Mouse (Mus musculus): ENCODE results near the gene Traf3ip1. TPM values are rescaled to one million over a fixed set of nuclear protein-coding genes. Genes with fewer than 3 reads are reported as not detected.
"Not testable (repeated sequence)": the region's sequence is repeated elsewhere in the genome, so short reads cannot be mapped to it uniquely, and the experiment has no call there.

Traf3ip1 gene
- total RNA-seq, 1 experiment from 2014 or later, result 6.9 TPM

DNA sequence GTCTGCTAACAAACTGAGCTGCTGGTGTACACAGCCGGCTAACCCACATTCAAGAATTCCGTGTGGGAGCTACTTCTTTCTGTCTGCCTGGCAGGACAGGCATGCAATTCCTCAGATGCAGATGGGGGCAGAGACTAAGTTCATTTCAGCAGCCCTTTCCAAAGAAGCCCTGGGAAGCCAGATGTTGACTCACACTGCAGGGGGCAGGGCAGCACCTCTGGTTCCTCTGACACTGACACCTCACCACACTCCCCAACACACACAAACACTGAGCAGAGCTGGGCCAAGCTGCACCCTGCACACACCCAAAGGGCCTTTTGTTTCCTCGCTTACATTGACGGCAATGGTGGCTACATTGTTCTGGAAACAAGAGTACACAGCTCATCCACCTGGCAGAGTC, 33.9 kb upstream of the Traf3ip1 start:
- ATAC-seq (replicated peaks in 1 of 2; ENCODE audit: insufficient read depth in 1 of 2, low FRiP score in 2 of 2, low TSS enrichment in 1 of 2, low read depth in 1 of 2, poor library complexity in 2 of 2, severe bottlenecking in 2 of 2), result no peak

- no peak for ATAC-seq (replicated peaks in 1 of 2; ENCODE audit: insufficient read depth in 1 of 2, low FRiP score in 2 of 2, low TSS enrichment in 1 of 2, low read depth in 1 of 2, poor library complexity in 2 of 2, severe bottlenecking in 2 of 2)
These were observed 31.0 kb upstream of the Traf3ip1 start for GRCm38 (mm10) chr1:91463336-91463995.

- no peak for ATAC-seq (replicated peaks in 1 of 2; ENCODE audit: insufficient read depth in 1 of 2, low FRiP score in 2 of 2, low TSS enrichment in 1 of 2, low read depth in 1 of 2, poor library complexity in 2 of 2, severe bottlenecking in 2 of 2)
These were observed 30.0 kb upstream of the Traf3ip1 start for GRCm38 (mm10) chr1:91464436-91464835.

DNA sequence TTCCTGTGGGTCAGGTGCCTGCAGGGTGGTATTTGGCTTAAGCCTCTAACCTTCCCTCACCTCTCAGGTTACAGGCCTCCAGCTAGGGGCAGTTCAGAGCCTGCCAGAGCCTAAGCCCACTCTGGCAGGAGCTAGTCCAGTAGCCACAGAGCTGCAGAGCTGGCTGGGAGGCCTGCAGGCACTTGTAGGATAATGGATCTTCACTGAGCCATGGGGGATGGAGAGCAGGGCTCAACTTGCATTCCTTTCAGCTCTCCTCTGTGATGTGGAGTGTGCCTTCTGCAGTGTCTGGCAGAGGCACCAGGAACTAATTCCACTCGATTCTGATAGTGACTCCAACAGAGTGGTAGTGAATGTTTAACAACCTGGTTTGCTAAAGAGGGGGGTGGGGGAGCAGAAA, 29.2 kb upstream of the Traf3ip1 start:
- ATAC-seq (replicated peaks in 1 of 2; ENCODE audit: insufficient read depth in 1 of 2, low FRiP score in 2 of 2, low TSS enrichment in 1 of 2, low read depth in 1 of 2, poor library complexity in 2 of 2, severe bottlenecking in 2 of 2), result no peak

DNA sequence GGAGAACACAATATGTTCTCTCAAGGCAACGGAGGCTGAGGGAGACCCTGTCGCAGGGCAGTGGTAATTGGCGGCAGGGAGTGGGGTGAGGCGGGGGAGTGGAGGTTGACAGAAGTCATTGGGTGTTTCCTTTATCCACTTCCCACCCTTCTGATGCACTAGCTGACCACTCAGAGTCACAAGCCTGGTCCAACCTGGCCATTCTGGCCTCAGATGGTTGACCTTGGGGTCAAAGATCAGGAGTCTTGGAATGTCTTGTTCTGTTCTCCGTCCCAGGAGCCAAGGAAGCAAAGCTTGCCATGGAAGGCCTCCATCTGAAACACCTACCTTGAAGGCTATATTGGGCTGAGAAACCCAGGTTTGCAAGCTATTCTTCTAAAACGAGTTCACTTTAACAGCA, 28.3 kb upstream of the Traf3ip1 start:
- no peak for ATAC-seq (replicated peaks in 1 of 2; ENCODE audit: insufficient read depth in 1 of 2, low FRiP score in 2 of 2, low TSS enrichment in 1 of 2, low read depth in 1 of 2, poor library complexity in 2 of 2, severe bottlenecking in 2 of 2)

DNA sequence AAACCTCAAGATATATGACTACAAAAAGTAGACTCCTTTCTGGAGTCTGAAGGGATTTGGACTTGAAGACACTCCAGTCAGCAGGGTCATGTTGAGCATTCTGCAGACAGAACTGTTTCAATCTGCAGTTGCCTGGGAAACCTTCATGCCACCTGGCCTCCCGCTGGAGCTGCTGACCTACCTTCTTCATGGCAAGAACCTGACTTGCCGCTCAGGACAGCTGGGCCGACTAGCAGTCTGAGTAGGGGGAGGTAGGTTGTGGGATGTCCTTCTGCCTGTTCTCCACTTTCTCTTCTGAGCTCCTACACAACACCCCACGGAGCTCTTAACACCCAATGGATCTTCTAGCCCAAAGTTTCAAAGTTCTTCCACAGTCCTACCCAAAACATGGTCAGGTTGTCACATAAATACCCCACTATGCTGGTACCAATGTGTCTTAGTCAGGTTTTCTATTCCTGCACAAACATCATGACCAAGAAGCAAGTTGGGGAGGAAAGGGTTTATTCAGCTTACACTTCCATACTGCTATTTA, 24.5 kb upstream of the Traf3ip1 start:
- ATAC-seq (replicated peaks in 1 of 2; ENCODE audit: insufficient read depth in 1 of 2, low FRiP score in 2 of 2, low TSS enrichment in 1 of 2, low read depth in 1 of 2, poor library complexity in 2 of 2, severe bottlenecking in 2 of 2), result no peak

- ATAC-seq (replicated peaks in 1 of 2; ENCODE audit: insufficient read depth in 1 of 2, low FRiP score in 2 of 2, low TSS enrichment in 1 of 2, low read depth in 1 of 2, poor library complexity in 2 of 2, severe bottlenecking in 2 of 2), result not testable (repeated sequence)
These were observed 16.3 kb upstream of the Traf3ip1 start for GRCm38 (mm10) chr1:91478145-91478544.

DNA sequence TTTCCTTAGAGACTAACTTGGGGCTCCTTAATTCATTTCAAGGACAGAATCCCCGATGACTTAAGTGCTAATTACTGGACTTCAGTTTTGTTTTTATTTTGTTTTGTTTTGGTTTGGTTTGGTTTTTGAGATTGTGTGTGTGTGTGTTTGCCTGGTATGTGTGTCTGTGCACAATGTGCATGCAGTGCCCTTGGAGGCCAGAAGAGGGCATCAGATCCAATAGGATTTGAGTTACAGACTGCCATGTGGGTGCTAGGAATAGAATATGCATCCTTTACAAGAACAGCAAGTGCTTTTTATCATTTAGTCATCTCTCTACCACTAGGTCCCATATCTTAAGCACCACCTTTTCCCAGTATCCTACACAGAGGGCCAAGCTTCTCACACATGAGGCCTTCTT, 15.5 kb upstream of the Traf3ip1 start:
- ATAC-seq (replicated peaks in 1 of 2; ENCODE audit: insufficient read depth in 1 of 2, low FRiP score in 2 of 2, low TSS enrichment in 1 of 2, low read depth in 1 of 2, poor library complexity in 2 of 2, severe bottlenecking in 2 of 2), result no peak

GRCm38 (mm10) chr1:91482616-91483211, 11.7 kb upstream of the Traf3ip1 start:
- ATAC-seq (replicated peaks in 1 of 2; ENCODE audit: insufficient read depth in 1 of 2, low FRiP score in 2 of 2, low TSS enrichment in 1 of 2, low read depth in 1 of 2, poor library complexity in 2 of 2, severe bottlenecking in 2 of 2), result no peak

DNA sequence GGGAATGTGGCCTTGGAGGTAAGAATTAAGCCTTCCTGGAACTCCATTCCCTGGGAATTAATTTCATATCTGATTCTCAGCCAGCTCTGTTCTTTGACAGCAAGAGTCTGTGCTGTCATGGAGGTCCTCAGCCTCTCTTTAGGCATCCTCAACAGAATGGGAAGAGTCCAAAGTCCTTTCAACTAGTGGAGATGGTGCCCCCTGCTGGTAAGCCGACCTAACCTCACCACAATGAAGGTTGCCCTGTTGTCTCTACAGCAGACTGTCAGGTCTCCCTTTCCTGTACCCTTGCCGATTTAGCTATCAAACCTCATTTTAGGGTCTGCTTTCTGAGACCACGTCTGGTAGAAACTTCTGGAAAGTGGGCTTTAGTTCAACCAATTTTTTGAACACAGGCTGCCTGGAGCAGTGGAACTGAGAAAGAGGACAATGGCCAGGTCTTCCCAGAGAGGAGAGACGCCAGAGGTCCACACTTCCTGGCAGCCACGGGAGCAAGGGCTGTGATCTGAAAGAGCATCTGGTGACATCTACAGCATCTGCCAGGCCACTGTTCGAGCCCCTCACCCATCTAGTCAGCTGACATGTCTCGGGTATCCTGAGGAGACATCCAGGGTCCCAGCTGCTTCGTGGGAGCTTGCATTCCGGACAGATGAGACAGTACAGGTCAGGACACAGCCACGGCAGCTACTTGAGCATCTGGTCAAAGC, 11.0 kb upstream of the Traf3ip1 start:
- peak; percentile 83 to 92 for ATAC-seq (replicated peaks in 1 of 2; ENCODE audit: insufficient read depth in 1 of 2, low FRiP score in 2 of 2, low TSS enrichment in 1 of 2, low read depth in 1 of 2, poor library complexity in 2 of 2, severe bottlenecking in 2 of 2)

- no peak for ATAC-seq (replicated peaks in 1 of 2; ENCODE audit: insufficient read depth in 1 of 2, low FRiP score in 2 of 2, low TSS enrichment in 1 of 2, low read depth in 1 of 2, poor library complexity in 2 of 2, severe bottlenecking in 2 of 2)
These were observed 10.5 kb upstream of the Traf3ip1 start for GRCm38 (mm10) chr1:91484011-91484346.

DNA sequence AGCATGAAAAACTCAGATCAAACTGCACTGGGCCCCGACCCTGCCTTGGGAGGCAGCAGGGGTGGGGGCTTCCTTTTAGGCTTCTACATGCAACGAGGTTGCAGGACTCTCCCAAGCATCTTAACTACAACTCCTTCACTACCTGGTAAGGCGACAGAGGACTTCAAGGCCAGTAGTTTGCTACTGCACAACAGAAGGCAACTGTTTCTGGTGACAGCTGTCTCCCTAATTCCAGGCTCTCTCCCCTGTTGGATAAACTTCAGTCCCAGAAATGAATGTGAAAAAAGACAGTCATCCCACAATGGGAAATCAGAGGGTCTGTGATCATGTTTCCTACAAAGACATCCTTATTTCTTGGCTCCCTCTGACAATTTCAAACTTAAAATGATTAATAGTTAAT, 9.0 kb upstream of the Traf3ip1 start:
- ATAC-seq (replicated peaks in 1 of 2; ENCODE audit: insufficient read depth in 1 of 2, low FRiP score in 2 of 2, low TSS enrichment in 1 of 2, low read depth in 1 of 2, poor library complexity in 2 of 2, severe bottlenecking in 2 of 2), result no peak

DNA sequence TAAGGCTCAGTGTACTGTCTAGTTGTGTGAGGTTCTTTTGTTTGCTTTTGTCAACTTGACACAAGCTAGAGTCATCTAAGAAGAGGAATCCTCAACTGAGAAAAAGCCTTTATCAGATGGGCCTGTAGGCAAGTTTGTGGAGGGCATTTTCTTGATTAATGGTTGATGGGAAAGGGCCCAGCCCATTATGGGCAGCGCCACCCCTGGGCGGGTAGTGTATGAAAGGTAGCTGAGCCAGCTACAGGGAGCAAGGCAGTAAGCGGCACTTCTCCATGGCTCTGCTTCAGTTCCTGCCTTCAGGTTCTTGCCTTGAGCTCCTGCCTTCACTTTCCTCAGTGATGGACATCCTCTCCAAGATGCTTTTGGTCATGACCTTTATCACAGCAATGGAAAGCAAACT, 8.3 kb upstream of the Traf3ip1 start:
- ATAC-seq (replicated peaks in 1 of 2; ENCODE audit: insufficient read depth in 1 of 2, low FRiP score in 2 of 2, low TSS enrichment in 1 of 2, low read depth in 1 of 2, poor library complexity in 2 of 2, severe bottlenecking in 2 of 2), result no peak

DNA sequence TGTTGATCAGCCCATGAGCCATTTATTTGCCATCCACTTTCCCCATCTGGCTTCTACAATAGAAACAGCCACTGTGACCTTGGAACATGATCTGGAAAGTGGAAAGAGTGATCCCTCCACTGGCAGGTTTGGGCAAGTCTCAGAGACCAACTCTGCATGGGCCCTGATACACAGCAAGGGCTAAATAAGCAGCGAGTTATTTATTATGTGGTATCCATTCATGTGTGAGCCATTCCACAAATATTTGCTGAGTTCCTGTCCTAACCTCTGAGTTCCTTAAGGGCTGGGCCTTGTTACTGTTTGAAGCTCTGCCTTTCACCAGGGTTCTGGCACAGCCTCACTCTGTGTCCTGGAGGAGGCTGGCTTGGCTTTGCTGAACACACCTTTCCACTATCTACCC, 4.1 kb upstream of the Traf3ip1 start:
- no peak for ATAC-seq (replicated peaks in 1 of 2; ENCODE audit: insufficient read depth in 1 of 2, low FRiP score in 2 of 2, low TSS enrichment in 1 of 2, low read depth in 1 of 2, poor library complexity in 2 of 2, severe bottlenecking in 2 of 2)

GRCm38 (mm10) chr1:91492740-91493139, 1.7 kb upstream of the Traf3ip1 start:
- ATAC-seq (replicated peaks in 1 of 2; ENCODE audit: insufficient read depth in 1 of 2, low FRiP score in 2 of 2, low TSS enrichment in 1 of 2, low read depth in 1 of 2, poor library complexity in 2 of 2, severe bottlenecking in 2 of 2), result no peak

GRCm38 (mm10) chr1:91493938-91494337, 509 bp upstream of the Traf3ip1 start:
- ATAC-seq (replicated peaks in 1 of 2; ENCODE audit: insufficient read depth in 1 of 2, low FRiP score in 2 of 2, low TSS enrichment in 1 of 2, low read depth in 1 of 2, poor library complexity in 2 of 2, severe bottlenecking in 2 of 2), result no peak

- no peak for ATAC-seq (replicated peaks in 1 of 2; ENCODE audit: insufficient read depth in 1 of 2, low FRiP score in 2 of 2, low TSS enrichment in 1 of 2, low read depth in 1 of 2, poor library complexity in 2 of 2, severe bottlenecking in 2 of 2)
These were observed 874 bp downstream of the Traf3ip1 start for GRCm38 (mm10) chr1:91495321-91495720.

DNA sequence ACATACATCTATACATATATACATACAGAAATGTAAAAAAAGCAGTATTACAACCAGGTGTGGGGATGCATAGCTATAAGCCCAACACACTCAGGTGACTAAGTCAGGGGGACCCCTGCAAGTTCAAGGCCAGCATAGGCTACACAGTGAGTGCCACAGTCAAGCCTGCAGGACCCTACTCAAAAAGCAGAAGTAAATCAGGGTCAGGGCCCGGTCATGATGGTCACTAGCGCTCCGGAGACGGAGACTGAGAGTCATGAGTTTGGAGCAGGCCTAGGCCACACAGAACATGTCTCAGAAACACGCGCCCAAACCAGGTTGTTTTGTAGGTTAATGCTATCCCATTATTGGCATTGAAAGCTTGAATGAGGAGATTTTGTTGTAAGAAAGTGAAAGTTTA, 4.1 kb downstream of the Traf3ip1 start:
- ATAC-seq (replicated peaks in 1 of 2; ENCODE audit: insufficient read depth in 1 of 2, low FRiP score in 2 of 2, low TSS enrichment in 1 of 2, low read depth in 1 of 2, poor library complexity in 2 of 2, severe bottlenecking in 2 of 2), result no peak

DNA sequence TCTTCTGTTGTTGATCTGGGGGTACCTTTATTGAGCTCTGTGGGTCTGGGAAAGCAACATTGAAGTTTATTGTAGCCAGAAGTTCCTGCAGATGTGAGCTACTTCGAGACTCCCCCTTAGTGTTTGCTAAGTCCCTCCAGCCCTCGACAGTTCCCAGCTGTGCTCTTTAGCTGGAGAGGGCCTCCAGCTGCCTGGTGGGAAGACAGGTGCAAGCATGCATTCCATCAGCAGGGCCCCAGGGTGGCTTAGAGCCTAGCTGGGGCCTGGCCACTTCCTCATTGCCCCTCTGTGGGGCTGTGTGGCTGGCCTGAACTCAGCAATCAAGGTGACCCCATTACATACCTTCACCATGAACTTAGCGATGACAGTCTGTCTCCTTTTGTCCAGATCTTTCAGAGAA, 10.2 kb downstream of the Traf3ip1 start:
- no peak for ATAC-seq (replicated peaks in 1 of 2; ENCODE audit: insufficient read depth in 1 of 2, low FRiP score in 2 of 2, low TSS enrichment in 1 of 2, low read depth in 1 of 2, poor library complexity in 2 of 2, severe bottlenecking in 2 of 2)
